Mouse (Mus musculus): ENCODE measurements around the gene Ptpn20. TPM values are rescaled to one million over a fixed set of nuclear protein-coding genes. Genes with fewer than 3 reads are reported as not detected.

The Ptpn20 gene
- polyA plus RNA-seq, 1 experiment from 2014 or later: 0.11 TPM

DNA sequence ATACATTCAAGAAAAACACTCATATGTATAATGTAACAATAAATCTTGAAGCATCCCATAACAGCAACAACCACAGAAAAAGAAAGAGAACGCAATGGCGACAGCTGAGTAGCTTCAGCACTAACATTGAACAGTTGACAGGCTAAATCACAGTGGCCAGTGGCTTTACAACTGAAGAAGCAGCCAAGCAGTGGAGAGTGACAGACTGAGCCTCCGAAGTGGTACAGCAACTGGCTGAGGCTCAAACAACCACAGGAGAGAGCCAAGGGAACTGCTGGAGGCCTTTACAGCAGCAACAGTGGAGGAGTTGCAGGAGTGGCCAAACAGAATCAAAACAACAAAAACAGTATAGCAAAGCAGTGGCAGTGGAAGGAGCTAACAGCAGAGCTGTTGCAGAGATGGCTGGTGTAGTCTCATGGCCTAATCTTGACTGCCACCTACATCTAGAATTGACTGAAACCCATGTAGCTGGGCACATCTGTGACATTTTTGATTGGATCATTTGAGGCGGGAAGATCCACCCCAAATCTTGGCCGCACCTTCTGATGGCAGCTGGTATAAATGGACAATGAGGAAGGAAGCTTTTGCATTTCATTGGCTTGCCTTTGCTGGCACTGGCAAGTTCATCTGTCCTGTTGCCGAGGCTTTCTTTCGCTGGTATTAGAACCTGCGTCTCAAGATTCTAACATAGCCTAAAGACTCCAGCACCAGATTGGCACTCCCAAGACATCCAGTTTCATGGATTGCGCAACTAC lies 9.5 kb downstream of the Ptpn20 start:
- ATAC-seq (replicated peaks; ENCODE audit: low FRiP score, low TSS enrichment, low read depth) (no peak), DNase-seq (ENCODE audit: low spot score) (no peak)
- Histone ChIP-seq H3K27ac (ENCODE audit: low read depth) (no peak overlapping the region), H3K4me1 (replicated peaks; ENCODE audit: control insufficient read depth, insufficient read depth, low read length) (no peaks in the 10 kb centered on the region), H3K36me3 (ENCODE audit: control insufficient read depth, insufficient read depth, low read length) (no peaks in the 10 kb centered on the region), H3K9me3 (ENCODE audit: control insufficient read depth, low read length) (no peaks in the 10 kb centered on the region), H3K27me3 (replicated peaks; ENCODE audit: control insufficient read depth, insufficient read depth, low read length) (no peaks in the 10 kb centered on the region), H3K4me3 (ENCODE audit: low read depth, low read length) (no peak overlapping the region), H3K9ac (ENCODE audit: low read length) (no peak overlapping the region), H3K4me2 (ENCODE audit: low read length) (no peak overlapping the region)
- 89% methylated on average over 9 of the region's 9 CpGs for WGBS

DNA sequence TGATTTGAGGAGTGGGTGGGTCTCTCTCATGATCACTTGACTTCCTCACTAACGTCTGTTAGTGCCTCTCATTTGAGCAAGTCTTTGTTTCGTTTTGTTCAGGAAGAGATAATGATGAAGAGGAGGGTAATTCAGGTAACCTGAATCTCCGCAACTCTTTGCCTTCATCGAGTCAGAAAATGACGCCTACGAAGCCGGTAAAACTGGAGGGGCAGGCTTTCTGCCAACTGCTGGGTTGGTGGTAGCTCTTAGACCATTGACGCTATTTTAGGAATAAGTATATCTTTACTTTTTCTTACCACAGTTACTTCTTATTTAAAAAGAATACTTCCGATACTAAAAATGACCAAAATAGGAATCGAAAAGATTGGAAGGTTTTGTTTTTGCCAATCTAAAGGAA lies 18.4 kb downstream of the Ptpn20 start:
- no peaks in the 10 kb centered on the region for H3K27me3 ChIP-seq (replicated peaks; ENCODE audit: control insufficient read depth, insufficient read depth, low read length)
- no peaks in the 10 kb centered on the region for H3K36me3 ChIP-seq (ENCODE audit: control insufficient read depth, insufficient read depth, low read length)
- no peak overlapping the region for H3K9ac ChIP-seq (ENCODE audit: low read length)
- no peak overlapping the region for H3K4me3 ChIP-seq (ENCODE audit: low read depth, low read length)
- DNase-seq (ENCODE audit: low spot score): no peak
- no peak overlapping the region for H3K27ac ChIP-seq (ENCODE audit: low read depth)
- H3K4me1 ChIP-seq (replicated peaks; ENCODE audit: control insufficient read depth, insufficient read depth, low read length): no peaks in the 10 kb centered on the region
- 88% methylated on average over 10 of the region's 10 CpGs for WGBS
- ATAC-seq (replicated peaks; ENCODE audit: low FRiP score, low TSS enrichment, low read depth): no peak
- H3K4me2 ChIP-seq (ENCODE audit: low read length): no peak overlapping the region
- no peaks in the 10 kb centered on the region for H3K9me3 ChIP-seq (ENCODE audit: control insufficient read depth, low read length)

DNA sequence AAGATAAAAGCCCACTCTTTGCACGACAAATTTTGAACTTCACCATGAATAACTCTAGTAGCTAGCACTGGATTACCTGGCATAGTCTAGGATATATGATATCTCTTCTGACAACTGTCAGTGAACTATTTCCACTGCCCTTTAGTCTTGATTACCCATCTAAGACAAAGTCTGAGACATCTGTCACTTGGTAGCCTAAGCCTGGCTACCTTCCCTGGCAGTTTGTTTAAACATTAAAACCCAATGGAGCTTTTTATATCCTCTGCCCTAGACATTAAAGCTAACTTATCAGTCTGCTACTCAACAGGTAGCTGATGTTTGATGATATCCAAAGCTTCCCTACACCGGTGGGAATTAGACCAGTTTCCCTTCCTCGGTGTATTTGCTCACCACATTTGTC lies 36.0 kb downstream of the Ptpn20 start:
- Histone ChIP-seq H3K27me3 (replicated peaks; ENCODE audit: control insufficient read depth, insufficient read depth, low read length) (no peaks in the 10 kb centered on the region), H3K9me3 (ENCODE audit: control insufficient read depth, low read length) (no peaks in the 10 kb centered on the region), H3K4me1 (replicated peaks; ENCODE audit: control insufficient read depth, insufficient read depth, low read length) (no peaks in the 10 kb centered on the region), H3K4me2 (ENCODE audit: low read length) (no peak overlapping the region), H3K36me3 (ENCODE audit: control insufficient read depth, insufficient read depth, low read length) (no peaks in the 10 kb centered on the region), H3K27ac (ENCODE audit: low read depth) (no peak overlapping the region), H3K4me3 (ENCODE audit: low read depth, low read length) (no peak overlapping the region), H3K9ac (ENCODE audit: low read length) (no peak overlapping the region)
- WGBS: 62% methylated on average over 3 of the region's 3 CpGs
- no peak for ATAC-seq (replicated peaks; ENCODE audit: low FRiP score, low TSS enrichment, low read depth)
- DNase-seq (ENCODE audit: low spot score): no peak

DNA sequence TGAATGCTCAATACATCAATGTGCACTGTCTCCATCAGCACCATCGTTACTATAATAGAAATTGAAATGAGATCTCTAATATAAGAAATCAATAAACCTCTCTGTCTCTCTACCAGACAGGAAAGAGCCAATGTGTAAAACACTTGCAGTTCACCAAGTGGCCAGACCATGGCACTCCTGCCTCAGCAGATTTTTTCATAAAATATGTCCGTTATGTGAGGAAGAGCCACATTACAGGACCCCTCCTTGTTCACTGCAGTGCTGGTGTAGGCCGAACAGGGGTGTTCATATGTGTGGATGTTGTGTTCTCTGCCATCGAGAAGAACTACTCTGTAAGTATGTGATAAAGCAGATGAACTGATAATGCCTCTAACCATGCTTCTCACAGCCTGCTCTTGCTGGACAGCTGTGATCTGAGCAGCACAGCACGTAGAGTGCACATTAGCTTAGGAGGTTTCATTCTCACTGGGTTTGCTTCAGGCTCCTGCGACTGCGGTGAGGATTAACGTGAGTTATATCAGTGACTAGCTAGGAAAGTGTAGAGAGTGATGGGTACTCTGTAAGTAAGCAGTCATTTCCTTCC lies 43.9 kb downstream of the Ptpn20 start:
- no peak overlapping the region for H3K4me2 ChIP-seq (ENCODE audit: low read length)
- WGBS: 66% methylated on average over 8 of the region's 8 CpGs

DNA sequence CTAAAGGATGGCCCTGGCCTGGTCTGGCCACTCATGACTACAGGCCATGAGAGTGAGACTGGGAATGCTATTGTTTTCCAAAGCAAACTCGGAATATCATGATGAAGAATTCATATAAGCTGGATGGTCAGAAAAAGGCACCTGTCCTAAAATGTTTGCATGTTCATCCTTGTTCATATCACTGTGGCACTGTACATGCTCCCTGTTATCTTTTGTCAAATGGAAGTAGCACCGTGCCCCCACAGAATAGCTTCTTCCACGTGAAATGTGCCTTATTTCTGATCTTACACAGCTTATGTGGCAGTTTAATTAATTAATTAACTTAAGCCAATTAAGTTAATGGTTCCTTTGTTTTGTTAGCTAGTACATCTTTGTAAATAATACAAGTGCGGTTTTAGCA lies 45.3 kb downstream of the Ptpn20 start:
- no peaks in the 10 kb centered on the region for H3K9me3 ChIP-seq (ENCODE audit: control insufficient read depth, low read length)
- no peaks in the 10 kb centered on the region for H3K36me3 ChIP-seq (ENCODE audit: control insufficient read depth, insufficient read depth, low read length)
- no peak overlapping the region for H3K4me2 ChIP-seq (ENCODE audit: low read length)
- H3K4me1 ChIP-seq (replicated peaks; ENCODE audit: control insufficient read depth, insufficient read depth, low read length): no peaks in the 10 kb centered on the region
- no peak overlapping the region for H3K9ac ChIP-seq (ENCODE audit: low read length)
- H3K27me3 ChIP-seq (replicated peaks; ENCODE audit: control insufficient read depth, insufficient read depth, low read length): no peaks in the 10 kb centered on the region
- 94% methylated on average over 4 of the region's 4 CpGs for WGBS
- H3K27ac ChIP-seq (ENCODE audit: low read depth): no peak overlapping the region
- H3K4me3 ChIP-seq (ENCODE audit: low read depth, low read length): no peak overlapping the region
- ATAC-seq (replicated peaks; ENCODE audit: low FRiP score, low TSS enrichment, low read depth) (no peak), DNase-seq (ENCODE audit: low spot score) (no peak)

More for the DNA sequence above, 43.9 kb downstream of the Ptpn20 start:
- H3K27me3 ChIP-seq (replicated peaks; ENCODE audit: control insufficient read depth, insufficient read depth, low read length): no peaks in the 10 kb centered on the region
- ATAC-seq (replicated peaks; ENCODE audit: low FRiP score, low TSS enrichment, low read depth) (no peak), DNase-seq (ENCODE audit: low spot score) (no peak)
- H3K9ac ChIP-seq (ENCODE audit: low read length): no peak overlapping the region
- H3K27ac ChIP-seq (ENCODE audit: low read depth): no peak overlapping the region
- H3K4me3 ChIP-seq (ENCODE audit: low read depth, low read length): no peak overlapping the region
- no peaks in the 10 kb centered on the region for H3K4me1 ChIP-seq (replicated peaks; ENCODE audit: control insufficient read depth, insufficient read depth, low read length)
- no peaks in the 10 kb centered on the region for H3K9me3 ChIP-seq (ENCODE audit: control insufficient read depth, low read length)
- no peaks in the 10 kb centered on the region for H3K36me3 ChIP-seq (ENCODE audit: control insufficient read depth, insufficient read depth, low read length)

DNA sequence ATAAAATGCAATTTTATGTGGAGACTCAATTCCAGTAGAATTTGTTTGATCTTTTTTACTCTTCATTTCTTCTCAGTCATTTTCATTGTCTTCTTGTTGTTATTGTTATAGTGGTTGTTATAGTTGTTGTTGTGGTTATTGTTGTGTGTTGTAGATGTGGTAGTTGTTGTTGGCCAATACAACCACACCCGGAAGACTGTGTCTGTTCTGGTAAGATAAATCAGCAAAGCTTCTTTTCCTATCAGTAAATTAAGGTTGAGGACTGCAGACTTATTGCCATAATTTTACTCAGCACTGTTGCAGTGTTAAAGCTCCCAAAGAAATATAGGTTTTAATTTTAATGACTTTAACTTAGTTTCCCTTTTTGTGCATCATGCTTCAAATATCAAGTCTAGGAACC lies 45.8 kb downstream of the Ptpn20 start:
- Histone ChIP-seq H3K4me2 (ENCODE audit: low read length) (no peak overlapping the region), H3K27ac (ENCODE audit: low read depth) (no peak overlapping the region), H3K4me1 (replicated peaks; ENCODE audit: control insufficient read depth, insufficient read depth, low read length) (no peaks in the 10 kb centered on the region), H3K4me3 (ENCODE audit: low read depth, low read length) (no peak overlapping the region), H3K9me3 (ENCODE audit: control insufficient read depth, low read length) (no peaks in the 10 kb centered on the region), H3K9ac (ENCODE audit: low read length) (no peak overlapping the region), H3K36me3 (ENCODE audit: control insufficient read depth, insufficient read depth, low read length) (no peaks in the 10 kb centered on the region), H3K27me3 (replicated peaks; ENCODE audit: control insufficient read depth, insufficient read depth, low read length) (no peaks in the 10 kb centered on the region)
- ATAC-seq (replicated peaks; ENCODE audit: low FRiP score, low TSS enrichment, low read depth): no peak
- WGBS: 88% methylated on average over 1 of the region's 1 CpGs
- no peak for DNase-seq (ENCODE audit: low spot score)

DNA sequence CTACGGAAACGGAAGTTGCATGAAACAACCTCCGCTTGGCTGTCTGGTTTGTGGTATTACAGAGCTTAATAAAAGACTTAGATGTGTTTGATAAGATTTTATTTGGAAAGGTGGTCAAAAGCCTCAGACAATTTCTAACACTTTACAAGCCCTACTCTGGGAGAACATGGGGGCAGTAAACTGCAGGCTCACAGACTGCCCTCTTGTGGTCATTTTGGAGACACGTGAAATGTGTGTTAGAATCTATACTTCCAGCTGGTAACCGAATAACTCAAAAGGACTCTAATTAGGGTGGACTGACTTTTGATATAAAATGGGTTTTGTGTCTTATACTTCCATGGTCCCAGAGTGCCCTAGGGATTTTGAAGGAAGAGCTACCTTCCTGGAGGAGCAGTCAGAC lies 50.4 kb downstream of the Ptpn20 start:
- DNase-seq (ENCODE audit: low spot score) (no peak), ATAC-seq (replicated peaks; ENCODE audit: low FRiP score, low TSS enrichment, low read depth) (no peak)
- no peaks in the 10 kb centered on the region for H3K27me3 ChIP-seq (replicated peaks; ENCODE audit: control insufficient read depth, insufficient read depth, low read length)
- H3K4me1 ChIP-seq (replicated peaks; ENCODE audit: control insufficient read depth, insufficient read depth, low read length): no peaks in the 10 kb centered on the region
- no peaks in the 10 kb centered on the region for H3K9me3 ChIP-seq (ENCODE audit: control insufficient read depth, low read length)
- H3K36me3 ChIP-seq (ENCODE audit: control insufficient read depth, insufficient read depth, low read length): no peaks in the 10 kb centered on the region
- H3K4me2 ChIP-seq (ENCODE audit: low read length): no peak overlapping the region
- H3K27ac ChIP-seq (ENCODE audit: low read depth): no peak overlapping the region
- no peak overlapping the region for H3K4me3 ChIP-seq (ENCODE audit: low read depth, low read length)
- WGBS: 79% methylated on average over 5 of the region's 5 CpGs
- H3K9ac ChIP-seq (ENCODE audit: low read length): no peak overlapping the region

DNA sequence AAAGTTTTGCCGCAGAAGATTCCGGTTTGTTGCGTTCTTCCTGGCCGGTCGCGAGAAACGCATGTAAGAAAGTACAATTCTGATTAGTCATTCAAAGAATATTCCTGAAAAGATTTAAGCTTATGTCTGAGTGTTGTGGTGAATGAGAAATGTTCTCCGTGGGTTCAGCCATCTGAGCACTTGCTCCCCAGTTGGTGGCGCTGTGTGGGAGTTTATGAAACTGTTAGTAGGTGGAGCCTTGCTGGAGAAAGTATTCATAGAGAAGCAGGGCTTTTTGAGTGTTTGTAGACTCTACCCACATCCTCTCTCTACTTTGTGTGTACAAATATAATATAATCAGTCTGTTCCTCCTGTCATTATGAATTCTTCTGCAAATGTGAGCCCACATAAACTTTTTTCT lies 61.7 kb downstream of the Ptpn20 start:
- ATAC-seq (replicated peaks; ENCODE audit: low FRiP score, low TSS enrichment, low read depth): no peak
- no peaks in the 10 kb centered on the region for H3K36me3 ChIP-seq (ENCODE audit: control insufficient read depth, insufficient read depth, low read length)
- H3K4me3 ChIP-seq (ENCODE audit: low read depth, low read length): no peak overlapping the region
- H3K9ac ChIP-seq (ENCODE audit: low read length): no peak overlapping the region
- no peaks in the 10 kb centered on the region for H3K27me3 ChIP-seq (replicated peaks; ENCODE audit: control insufficient read depth, insufficient read depth, low read length)
- no peak overlapping the region for H3K4me2 ChIP-seq (ENCODE audit: low read length)
- H3K27ac ChIP-seq (ENCODE audit: low read depth): no peak overlapping the region
- H3K4me1 ChIP-seq (replicated peaks; ENCODE audit: control insufficient read depth, insufficient read depth, low read length): no peaks in the 10 kb centered on the region
- no peaks in the 10 kb centered on the region for H3K9me3 ChIP-seq (ENCODE audit: control insufficient read depth, low read length)
- 95% methylated on average over 9 of the region's 9 CpGs for WGBS
- DNase-seq (ENCODE audit: low spot score): no peak

DNA sequence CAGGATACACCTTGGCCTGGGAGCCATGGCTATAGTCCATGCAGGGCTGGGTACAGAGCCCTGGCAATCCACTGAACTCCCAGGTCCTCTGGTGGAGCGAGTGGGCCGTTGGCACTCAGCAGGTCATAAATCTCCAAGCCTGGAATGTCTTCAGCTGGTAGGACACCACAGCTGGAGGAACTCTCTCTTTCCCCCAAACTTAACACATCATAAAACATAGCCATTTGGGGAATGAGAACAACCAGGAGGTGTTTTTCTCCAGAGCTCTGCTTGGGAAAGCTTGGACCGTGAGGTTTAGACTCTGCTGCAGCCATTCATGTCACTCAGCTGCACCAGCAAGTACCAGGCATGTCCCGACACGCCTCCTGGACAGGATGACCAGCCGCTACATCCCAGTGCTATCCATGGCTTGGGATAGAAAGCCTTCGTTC lies 68.5 kb downstream of the Ptpn20 start:
- Histone ChIP-seq H3K4me1 (replicated peaks; ENCODE audit: control insufficient read depth, insufficient read depth, low read length) (0 out of 2 replicates have a peak, but pooled peaks cover 1% of the 10 kb centered on the region), H3K4me2 (ENCODE audit: low read length) (no peak overlapping the region), H3K36me3 (ENCODE audit: control insufficient read depth, insufficient read depth, low read length) (no peaks in the 10 kb centered on the region), H3K4me3 (ENCODE audit: low read depth, low read length) (no peak overlapping the region), H3K9me3 (ENCODE audit: control insufficient read depth, low read length) (no peaks in the 10 kb centered on the region), H3K27ac (ENCODE audit: low read depth) (no peak overlapping the region), H3K27me3 (replicated peaks; ENCODE audit: control insufficient read depth, insufficient read depth, low read length) (no peaks in the 10 kb centered on the region), H3K9ac (ENCODE audit: low read length) (no peak overlapping the region)
- DNase-seq (ENCODE audit: low spot score): no peak
- 49% methylated on average over 7 of the region's 7 CpGs for WGBS
- ATAC-seq (replicated peaks; ENCODE audit: low FRiP score, low TSS enrichment, low read depth): no peak

Measured in intestine, embryonic 14.5 days (tissue).